Mouse (Mus musculus): ENCODE data around the gene Lypd5.
"Not testable (repeated sequence)": the region's sequence is repeated elsewhere in the genome, so short reads cannot be mapped to it uniquely, and the experiment has no call there.

Gene Lypd5

DNA sequence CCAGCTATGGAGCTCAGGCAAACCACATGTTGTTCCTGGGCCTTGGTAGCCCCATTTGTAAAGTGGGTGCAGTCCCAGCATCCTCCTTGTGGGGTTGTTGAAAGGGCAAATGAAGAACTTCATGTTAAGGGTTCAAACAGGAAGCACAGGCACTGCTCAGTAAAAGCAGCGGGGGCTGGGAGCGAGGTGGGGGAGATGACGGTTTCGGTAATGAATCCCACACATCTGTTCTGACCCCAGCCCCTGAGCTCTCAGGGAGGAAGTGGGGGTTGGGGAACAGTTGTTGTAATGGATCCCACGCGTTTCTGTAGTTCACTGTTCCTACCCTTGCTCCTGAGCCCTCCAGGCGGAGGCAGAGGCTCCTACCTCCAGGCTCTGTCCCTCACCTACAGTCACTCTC, 30.9 kb downstream of the Lypd5 start:
- ATAC-seq (ENCODE audit: insufficient number of reproducible peaks, low FRiP score, low TSS enrichment), result no peak

DNA sequence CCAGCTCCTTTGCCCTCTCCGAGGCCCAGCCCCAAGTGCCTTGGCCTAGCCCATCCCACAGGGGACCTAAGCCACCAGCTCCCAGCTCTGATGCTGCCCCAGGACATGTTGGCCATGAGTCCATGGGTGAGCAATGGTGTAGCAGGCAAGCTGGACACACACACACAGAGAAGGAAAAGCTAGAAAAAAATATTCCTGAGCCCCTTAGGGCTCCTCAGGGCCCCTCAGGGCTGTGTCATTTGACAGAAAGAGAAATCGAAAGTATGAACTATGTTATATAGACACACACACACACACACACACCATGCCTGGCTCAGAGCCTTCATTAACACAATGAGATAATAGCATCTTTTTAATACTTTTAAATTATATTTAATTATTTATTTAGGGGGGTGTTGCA, 31.4 kb downstream of the Lypd5 start:
- ATAC-seq (ENCODE audit: insufficient number of reproducible peaks, low FRiP score, low TSS enrichment), result no peak

DNA sequence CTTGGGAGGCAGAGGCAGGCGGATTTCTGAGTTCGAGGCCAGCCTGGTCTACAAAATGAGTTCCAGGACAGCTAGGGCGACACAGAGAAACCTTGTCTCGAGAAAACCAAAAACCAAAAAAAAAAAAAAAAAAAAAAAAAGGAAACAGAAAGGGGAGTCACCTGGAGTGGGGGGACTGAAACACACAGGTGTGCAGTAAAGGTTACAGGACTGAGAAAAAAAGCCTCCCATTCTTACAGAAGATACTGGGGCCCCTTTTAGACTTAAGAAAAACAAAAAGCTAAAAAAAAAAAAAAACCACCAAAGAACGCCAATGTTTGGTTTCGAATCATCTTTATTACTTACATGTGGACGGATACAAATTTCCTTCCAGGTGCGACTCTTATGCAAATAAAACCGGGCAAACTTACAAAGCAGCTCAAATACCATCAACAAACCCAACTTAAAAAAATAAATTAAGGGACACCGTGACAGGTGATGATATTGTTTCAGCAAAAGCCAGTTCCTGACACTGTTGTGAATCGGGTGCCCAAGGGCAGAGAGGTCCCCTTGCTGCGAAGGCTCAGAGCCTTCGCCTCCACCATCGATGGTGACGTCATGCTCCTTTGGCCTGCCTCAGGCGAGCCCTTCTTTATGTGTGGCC, 33.9 kb downstream of the Lypd5 start:
- ATAC-seq (ENCODE audit: insufficient number of reproducible peaks, low FRiP score, low TSS enrichment), result no peak

DNA sequence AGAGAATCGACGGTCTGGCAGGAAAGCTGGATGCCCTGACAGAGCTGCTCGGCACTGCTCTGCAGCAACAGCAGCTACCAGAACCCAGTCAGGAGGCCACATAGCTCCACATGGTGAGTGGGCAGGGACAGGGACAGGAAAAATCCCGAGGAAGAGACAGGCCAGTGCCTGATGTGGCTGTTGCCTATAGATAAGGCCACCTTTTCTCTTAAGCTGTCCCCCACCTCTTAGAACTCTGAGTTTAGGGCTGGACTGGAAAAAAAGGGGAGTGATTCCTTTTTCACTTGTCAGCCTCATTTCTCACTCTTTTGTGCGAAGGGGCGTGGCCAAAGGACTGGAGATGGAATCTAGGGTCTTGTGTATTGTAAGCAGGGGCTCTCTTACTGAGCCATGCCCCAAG, 35.1 kb downstream of the Lypd5 start:
- no peak for ATAC-seq (ENCODE audit: insufficient number of reproducible peaks, low FRiP score, low TSS enrichment)

DNA sequence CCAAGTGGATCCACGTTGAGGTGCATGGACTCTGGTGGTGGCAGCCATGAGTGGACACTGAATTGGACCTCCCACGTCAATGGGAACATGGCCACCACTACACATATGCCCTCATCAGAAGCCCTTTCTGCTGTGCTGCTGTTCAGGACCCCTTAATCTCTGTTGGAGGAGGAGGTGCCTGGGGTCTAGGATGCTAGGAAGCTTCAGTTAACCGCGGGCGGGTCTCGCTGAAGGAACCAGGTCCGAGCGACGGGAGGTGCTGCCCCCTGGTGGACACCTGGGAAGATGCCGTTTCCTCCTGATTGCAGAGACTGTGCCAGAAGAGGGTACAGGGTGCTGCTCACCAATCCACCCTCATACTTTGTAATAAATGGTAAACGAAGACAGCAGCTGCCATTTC, 35.8 kb downstream of the Lypd5 start:
- ATAC-seq (ENCODE audit: insufficient number of reproducible peaks, low FRiP score, low TSS enrichment), result 0 out of 2 replicates have a peak, but pooled peaks have one; percentile 31

DNA sequence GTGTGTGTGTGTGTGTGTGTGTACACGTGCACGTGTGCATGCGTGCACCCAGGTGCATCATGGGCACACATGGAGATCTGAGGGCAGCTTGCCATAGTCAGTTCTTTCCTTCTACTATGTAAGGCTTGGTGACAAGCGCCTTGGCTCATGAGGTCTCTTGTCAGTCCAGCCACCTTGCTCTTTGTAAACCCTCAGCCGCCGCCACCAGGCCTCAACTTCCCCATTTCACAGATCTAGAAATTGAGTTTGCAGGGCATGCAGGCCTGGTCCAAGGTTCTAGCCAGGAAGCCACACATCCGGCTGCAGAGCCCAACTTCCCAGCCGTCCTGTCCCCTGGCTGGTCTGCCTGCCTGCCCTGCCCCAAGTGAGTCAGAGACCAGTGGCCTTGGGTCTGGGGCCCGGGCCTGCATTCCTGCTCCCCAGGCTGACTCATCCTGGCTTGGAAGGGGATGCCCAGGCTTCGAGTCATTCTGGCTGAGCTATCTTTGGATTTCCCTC, 38.1 kb downstream of the Lypd5 start:
- no peak for ATAC-seq (ENCODE audit: insufficient number of reproducible peaks, low FRiP score, low TSS enrichment)

DNA sequence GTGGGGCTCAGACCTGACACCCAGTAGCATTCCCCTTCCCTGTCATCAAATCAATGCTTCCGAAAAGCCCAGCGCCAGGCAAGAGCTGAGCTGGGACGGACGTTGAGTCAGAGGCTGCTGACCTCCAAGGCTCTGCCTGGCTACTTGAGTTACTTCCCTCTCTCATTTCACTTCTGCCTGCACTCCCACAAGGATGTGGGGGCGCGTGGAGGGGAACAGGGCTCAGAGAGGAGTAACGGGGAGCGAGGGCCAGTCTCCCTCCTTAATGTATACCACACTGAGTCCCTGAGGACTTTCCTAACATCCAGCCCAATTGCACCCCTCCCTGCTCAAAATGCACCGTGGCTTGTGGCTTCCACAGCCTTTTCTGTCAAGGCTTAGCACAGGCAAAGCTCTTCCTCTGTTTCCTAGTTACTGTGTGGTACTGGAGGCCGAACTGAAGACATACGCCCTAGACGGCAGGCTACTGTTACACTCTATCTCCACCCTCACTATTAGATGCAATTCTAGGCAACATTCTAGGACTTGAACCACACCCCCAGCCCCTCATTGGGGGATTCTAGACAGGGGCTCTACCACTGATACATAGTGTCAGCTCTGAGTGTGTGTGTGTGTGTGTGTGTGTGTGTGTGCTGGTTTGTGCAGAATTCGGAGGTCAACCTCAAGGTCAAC, 40.7 kb downstream of the Lypd5 start:
- no peak for ATAC-seq (ENCODE audit: insufficient number of reproducible peaks, low FRiP score, low TSS enrichment)

DNA sequence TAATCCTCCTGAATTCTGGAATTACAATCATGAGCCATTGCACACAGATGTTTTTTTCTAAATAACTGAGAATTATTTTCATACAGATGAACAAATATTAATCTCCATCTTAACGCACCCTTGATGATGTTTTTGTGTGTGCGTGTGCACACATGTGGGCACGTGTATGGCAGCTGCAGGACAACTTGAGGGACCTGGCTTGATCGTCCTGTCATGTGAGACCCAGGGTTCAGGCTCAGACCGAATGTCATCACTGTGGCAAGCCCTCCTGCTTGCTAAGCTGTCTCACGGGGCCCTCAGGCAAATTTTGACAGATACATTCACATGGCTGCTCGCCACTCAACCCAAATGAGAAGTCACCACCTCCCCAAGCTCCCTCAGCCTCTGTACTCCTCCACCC, 41.5 kb downstream of the Lypd5 start:
- ATAC-seq (ENCODE audit: insufficient number of reproducible peaks, low FRiP score, low TSS enrichment), result no peak

DNA sequence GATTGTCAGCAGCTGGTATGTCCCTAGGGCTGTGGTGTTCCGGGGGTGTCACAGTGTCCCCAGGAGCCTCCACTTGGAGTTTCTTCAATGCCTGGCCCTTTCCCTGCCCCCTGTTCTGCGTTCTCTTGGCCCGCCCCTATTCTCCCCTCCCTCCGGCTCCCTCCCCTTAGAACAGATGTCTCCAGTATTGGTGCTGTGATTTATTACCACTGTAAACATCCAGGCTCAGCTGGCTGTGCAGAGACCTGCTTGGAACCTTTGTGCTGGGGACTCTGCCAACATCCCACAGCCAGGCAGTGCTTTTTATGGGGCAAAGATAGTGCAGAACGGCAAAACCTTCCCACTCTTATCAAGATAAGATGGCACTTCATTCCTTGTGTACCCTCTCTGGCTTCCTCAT, 42.1 kb downstream of the Lypd5 start:
- ATAC-seq (ENCODE audit: insufficient number of reproducible peaks, low FRiP score, low TSS enrichment), result no peak

DNA sequence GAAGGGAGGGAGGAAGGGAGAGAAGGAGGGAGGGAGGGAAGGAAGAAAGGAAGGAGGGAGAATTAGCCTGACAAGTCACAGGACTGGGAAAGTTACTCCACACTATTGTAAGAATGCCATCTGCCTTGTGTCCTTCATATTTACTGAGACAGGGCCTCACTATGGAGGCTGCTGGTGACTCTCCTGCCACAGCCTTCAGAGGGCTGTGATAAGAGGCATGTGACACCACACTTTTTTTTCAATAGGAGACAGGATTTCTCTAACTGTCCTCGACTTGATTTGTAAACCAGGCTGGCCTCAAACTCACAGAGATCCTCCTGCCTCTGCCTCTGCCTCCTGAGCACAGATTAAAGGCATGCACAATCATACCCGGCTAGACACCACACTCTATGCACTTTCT, 42.7 kb downstream of the Lypd5 start:
- no peak for ATAC-seq (ENCODE audit: insufficient number of reproducible peaks, low FRiP score, low TSS enrichment)

DNA sequence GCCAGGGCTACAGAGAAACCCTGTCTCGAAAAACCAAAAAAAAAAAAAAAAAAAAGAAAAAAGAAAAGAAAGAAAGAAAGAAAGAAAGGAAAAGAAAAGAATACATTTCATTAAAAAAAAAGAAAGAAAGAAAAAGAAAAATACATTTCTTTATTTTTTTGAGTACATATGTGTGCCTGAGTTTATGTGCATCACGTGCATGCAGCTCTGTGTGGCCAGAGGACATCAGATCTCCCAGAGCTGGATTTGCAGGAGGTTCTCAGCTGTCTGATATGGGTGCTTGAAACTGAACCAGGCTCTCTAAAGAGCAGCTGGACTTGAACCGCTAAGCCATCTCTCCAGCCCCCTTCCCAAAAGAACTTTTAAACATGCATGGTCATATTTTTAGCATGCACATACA, 45.1 kb downstream of the Lypd5 start:
- no peak for ATAC-seq (ENCODE audit: insufficient number of reproducible peaks, low FRiP score, low TSS enrichment)

DNA sequence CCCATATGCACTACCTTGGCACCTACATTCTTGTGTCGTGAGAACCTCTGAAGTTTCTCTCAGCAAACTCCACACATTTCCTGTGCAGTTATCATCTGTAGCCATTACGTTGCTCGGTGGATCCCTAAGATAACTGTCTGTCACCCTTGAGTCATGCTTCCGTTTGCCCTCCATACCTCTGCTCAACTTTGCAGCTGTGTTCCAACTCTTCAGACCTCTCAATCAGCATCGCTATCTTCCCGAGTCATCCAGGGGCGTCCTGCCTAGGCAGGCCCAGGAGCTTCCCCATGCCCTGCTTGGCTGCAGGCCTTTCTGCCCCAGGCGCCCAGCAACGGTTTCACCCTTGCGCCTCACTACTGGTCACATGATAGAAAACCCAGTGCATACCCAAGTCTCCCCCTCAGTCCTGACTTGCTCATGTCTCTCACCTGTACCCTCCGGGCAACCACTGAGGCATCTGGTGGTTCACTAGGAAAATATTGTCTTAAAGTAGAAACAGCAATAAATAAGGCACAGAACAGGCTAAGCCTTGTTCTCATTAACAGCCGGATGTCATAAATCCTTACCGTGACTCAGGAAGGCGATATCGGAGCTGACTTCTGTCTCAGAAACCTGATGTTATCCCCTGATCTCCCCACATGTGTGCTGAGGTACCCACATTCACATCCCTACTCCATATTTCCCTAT, 45.6 kb downstream of the Lypd5 start:
- ATAC-seq (ENCODE audit: insufficient number of reproducible peaks, low FRiP score, low TSS enrichment), result no peak

DNA sequence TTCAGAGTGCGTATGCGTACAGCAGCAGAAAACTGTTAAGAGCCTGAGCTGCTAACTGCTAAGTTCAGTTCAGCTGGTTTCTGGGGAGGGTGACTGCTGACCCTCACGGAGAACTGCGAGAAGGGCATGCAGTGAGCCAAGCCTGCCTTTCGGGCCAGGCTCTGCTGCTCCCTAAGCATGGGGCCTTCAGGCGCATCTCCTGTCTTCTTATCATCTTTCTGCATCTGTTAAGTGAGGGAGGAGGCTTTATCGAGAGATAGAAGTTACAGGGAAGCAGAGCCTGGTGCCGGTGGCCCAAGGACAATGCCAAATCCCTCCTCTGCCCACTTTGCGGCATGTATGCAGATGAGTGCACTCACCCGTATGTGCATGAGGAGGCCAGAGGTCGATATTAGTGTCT, 47.8 kb downstream of the Lypd5 start:
- no peak for ATAC-seq (ENCODE audit: insufficient number of reproducible peaks, low FRiP score, low TSS enrichment)

DNA sequence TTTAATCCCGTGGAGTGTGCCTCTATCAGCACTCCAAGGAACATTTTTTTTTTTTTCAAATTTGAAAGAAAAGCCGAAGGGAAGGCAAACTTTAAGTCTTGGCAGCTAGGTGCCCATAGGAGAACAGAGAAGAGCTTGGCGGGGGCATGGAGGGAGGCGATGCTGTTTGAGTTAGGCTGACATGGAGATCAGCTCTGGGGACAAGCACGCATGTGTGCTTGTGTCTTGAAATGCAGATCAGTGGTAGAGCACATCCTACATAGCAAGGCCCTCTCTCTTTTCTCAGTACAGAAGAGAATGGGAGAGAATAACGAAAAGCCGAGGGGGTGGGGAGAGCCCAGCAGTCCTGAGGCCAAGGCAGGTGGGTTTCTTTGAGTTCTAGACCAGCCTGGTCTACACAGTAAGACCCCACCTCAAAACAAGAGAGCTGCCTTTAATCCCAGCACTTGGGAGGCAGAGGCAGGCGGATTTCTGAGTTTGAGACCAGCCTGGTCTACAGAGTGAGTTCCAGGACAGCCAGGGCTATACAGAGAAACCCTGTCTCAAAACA, 49.4 kb downstream of the Lypd5 start:
- no peak for ATAC-seq (ENCODE audit: insufficient number of reproducible peaks, low FRiP score, low TSS enrichment)

DNA sequence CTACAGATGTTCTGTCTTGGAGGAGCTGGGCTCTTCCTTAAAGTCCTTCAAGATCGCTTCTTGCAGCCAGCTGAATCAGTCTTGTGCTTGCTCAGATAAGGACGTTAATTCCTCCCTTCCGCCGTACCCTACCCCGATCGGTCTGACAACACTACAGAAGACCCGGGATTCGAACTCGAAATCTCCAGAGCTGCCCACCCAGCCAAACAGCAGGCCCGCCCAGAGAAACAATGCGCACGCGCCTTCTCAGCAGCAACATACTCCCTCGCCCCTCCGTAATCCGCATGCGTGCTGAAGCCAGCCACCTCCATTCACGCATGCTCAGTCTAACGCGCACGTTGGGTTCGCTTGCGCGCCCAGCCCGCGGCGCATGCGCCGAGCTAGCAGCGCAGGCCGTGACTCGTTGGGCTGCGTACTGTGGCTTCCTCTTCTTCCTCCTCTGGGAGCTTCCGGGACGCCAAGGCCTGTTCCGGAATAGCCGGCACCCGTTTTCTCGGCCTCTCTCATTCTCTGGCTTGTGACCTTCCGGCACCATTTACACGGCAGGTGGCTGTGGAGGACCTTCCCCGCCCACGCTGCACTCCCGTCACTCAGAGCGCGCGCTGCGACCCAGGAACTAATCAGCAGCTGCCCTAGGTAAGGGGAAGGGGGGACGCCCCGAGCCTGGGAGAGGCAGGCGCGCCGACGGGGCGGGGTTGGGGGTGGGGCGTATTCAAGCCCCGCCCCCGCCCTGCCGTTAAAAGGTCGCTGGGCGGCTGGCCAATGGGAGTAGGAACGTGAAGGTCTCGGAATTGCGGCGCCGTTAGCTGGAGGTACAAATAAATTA, 50.5 kb downstream of the Lypd5 start, which contains the start of gene Smg9:
Gene Smg9 (plus strand): TSS at position 364 of the 826 bp plus-strand sequence.
- ATAC-seq (ENCODE audit: insufficient number of reproducible peaks, low FRiP score, low TSS enrichment), result peak; percentile 93

DNA sequence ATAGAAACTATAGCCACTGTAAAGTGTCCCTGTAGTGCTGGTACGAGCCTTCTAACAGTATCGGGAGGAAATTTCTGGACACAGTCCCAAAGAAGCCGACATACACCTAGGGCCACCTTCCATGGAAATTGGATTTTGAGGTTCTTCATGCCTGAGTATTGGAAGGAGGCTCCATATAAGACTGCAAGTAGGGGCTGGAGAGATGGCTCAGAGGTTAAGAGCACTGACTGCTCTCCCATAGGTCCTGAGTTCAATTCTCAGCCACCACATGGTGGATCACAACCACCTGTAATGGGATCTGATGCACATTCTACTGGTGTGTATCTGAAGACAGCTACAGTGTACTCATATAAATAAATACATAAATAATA, 51.1 kb downstream of the Lypd5 start:
- ATAC-seq (ENCODE audit: insufficient number of reproducible peaks, low FRiP score, low TSS enrichment), result no peak

DNA sequence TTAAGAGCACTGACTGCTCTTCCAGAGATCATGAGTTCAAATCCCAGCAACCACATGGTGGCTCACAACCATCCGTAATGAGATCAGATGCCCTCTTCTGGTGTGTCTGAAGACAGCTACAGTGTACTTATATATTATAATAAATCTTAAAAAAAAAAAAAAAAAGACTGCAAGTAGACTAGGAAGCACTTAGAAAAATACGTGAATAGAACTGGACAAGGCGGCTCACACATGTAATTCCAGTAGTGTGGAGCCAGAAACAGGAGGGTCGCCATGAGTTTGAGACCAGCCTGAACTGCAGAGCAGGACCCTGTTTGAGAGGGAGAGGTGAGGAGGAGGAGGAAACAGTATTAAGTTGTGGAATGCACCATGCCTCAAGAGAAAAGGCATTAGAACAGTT, 51.5 kb downstream of the Lypd5 start:
- not testable (repeated sequence) for ATAC-seq (ENCODE audit: insufficient number of reproducible peaks, low FRiP score, low TSS enrichment)

DNA sequence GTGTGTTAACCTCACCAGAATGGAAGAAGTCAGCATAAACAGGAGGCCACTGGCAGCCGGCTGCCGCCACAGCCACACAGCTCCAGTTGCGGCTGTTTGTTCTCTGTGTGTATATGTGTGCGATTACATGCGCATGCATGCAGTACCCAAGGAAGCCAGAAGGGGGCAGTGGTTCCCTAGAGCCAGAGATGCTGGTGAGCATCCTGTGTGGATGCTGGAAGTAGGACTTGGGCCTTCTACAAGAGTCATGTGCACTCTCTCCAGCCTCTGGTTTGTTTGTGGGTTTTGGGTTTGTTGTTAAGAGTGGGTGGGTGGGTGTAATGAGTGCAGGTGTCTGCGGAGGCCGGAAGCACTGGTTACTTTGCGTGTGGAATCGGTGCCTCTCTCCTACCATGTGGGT, 53.9 kb downstream of the Lypd5 start:
- ATAC-seq (ENCODE audit: insufficient number of reproducible peaks, low FRiP score, low TSS enrichment), result no peak

Measured in cerebellum, adult (tissue).